Comparison of ENCODE assay signal across 26 mouse cellular contexts in genomic region chr3:60506821-60507220, GRCm38 (mm10). TPM values are rescaled to one million over a fixed set of nuclear protein-coding genes. Genes with fewer than 3 reads are reported as not detected.
DNase-seq lines count a peak whose midpoint lies in the region; ATAC-seq and TF ChIP-seq lines count a peak whose summit lies in the region.
"Had no signal": no experiment of that assay in that cellular context is flagged by ENCODE, and none has a peak within 500 bp of the region (broad histone marks: within the 10 kb centered on the region; RNA-seq: fewer than 3 reads in every experiment).

No protein-coding gene starts in this region.

- intact Hi-C loops in heart, adult 2 months (cut with DNase I) = no loop called here

- H3K36me3 ChIP-seq in heart, adult 2 months (ENCODE audit: control insufficient read depth, insufficient read depth, low read length) = peaks cover 58% of the 10 kb centered on the region
- H3K36me3 ChIP-seq in liver, embryonic 13.5 days = peaks cover 3% of the 10 kb centered on the region; the same call in 1 of the 2 replicates
- H3K36me3 ChIP-seq in G1E (replicated peaks) (peaks cover 44% of the 10 kb centered on the region), macrophage (ENCODE audit: inconsistent target) (no peaks in the 10 kb centered on the region)
- no peaks in the 10 kb centered on the region for H3K36me3 ChIP-seq in forebrain, embryonic 16.5 days (ENCODE audit: control insufficient read depth, insufficient read depth)
- H3K36me3 ChIP-seq: embryonic facial prominence, embryonic 12.5 days; embryonic facial prominence, embryonic 15.5 days had no signal

- H3K27me3 ChIP-seq in heart, adult 2 months (ENCODE audit: control insufficient read depth, insufficient read depth, low read length) = no peaks in the 10 kb centered on the region
- H3K27me3 ChIP-seq in liver, embryonic 13.5 days = no peaks in the 10 kb centered on the region
- H3K27me3 ChIP-seq in G1E (ENCODE audit: insufficient read depth, low read length) = no peaks in the 10 kb centered on the region
- H3K27me3 ChIP-seq in forebrain, embryonic 16.5 days (replicated peaks; ENCODE audit: control insufficient read depth, insufficient read depth, low read length) = no peaks in the 10 kb centered on the region
- H3K27me3 ChIP-seq: embryonic facial prominence, embryonic 12.5 days; embryonic facial prominence, embryonic 15.5 days; Patski had no signal

- H3K4me3 ChIP-seq in heart, adult 2 months = no peak overlapping the region
- no peak overlapping the region for H3K4me3 ChIP-seq in liver, embryonic 13.5 days (replicated peaks)
- H3K4me3 ChIP-seq in G1E (ENCODE audit: low read depth, low read length) (peak overlapping the region; percentile 30; the same call in 1 of the 2 replicates), macrophage (ENCODE audit: inconsistent target) (no peak overlapping the region)
- no peak overlapping the region for H3K4me3 ChIP-seq in forebrain, embryonic 16.5 days (replicated peaks; ENCODE audit: low read length)
- H3K4me3 ChIP-seq: embryonic facial prominence, embryonic 12.5 days; embryonic facial prominence, embryonic 15.5 days had no signal

- DNase-seq in heart, adult 2 months = no peak
- no peak for DNase-seq in heart, adult 9 months (ENCODE audit: low spot score in 2 of 2)
- no peak for DNase-seq in liver, embryonic 13.5 days
- DNase-seq in liver (no peak), G1E (ENCODE audit: low spot score) (no peak)
- DNase-seq: adrenal gland, postnatal 10 days; adrenal gland, postnatal 36 days; cerebellum, adult 11 months; cerebellum, adult 2 months; cerebellum, adult 9-11 months; cerebellum, postnatal 25 days; gastrocnemius, postnatal 10 days; heart, adult 18-20 months; heart, postnatal 36 days had no signal

- H3K79me2 ChIP-seq in heart, adult 2 months (replicated peaks; ENCODE audit: control insufficient read depth, insufficient read depth, low read length) = peaks cover 12% of the 10 kb centered on the region
- H3K79me2 ChIP-seq in macrophage (ENCODE audit: inconsistent target) = peaks cover 100% of the 10 kb centered on the region

- peak overlapping the region; percentile 6; the same call in 1 of the 2 replicates for H3K27ac ChIP-seq in heart, adult 2 months
- H3K27ac ChIP-seq in liver, embryonic 13.5 days = no peak overlapping the region
- peak overlapping the region; percentile 4; the same call in 1 of the 2 replicates for H3K27ac ChIP-seq in macrophage
- H3K27ac ChIP-seq in forebrain, embryonic 16.5 days (ENCODE audit: low read length) = no peak overlapping the region
- H3K27ac ChIP-seq: embryonic facial prominence, embryonic 12.5 days; embryonic facial prominence, embryonic 15.5 days; hindbrain, embryonic 14.5 days; hindbrain, postnatal 0 days had no signal

- TF ChIP-seq EP300 in heart, adult 2 months (IDR thresholded peaks at IDR 0.05; ENCODE audit: insufficient read depth, low read depth, low read length) = no peak

- no peaks in the 10 kb centered on the region for H3K9me3 ChIP-seq in liver, embryonic 13.5 days (replicated peaks)
- H3K9me3 ChIP-seq in G1E (replicated peaks) = no peaks in the 10 kb centered on the region
- no peaks in the 10 kb centered on the region for H3K9me3 ChIP-seq in forebrain, embryonic 16.5 days (ENCODE audit: control insufficient read depth, low read length)
- H3K9me3 ChIP-seq: embryonic facial prominence, embryonic 12.5 days; embryonic facial prominence, embryonic 15.5 days had no signal

- TF ChIP-seq CTCF in heart, adult 2 months (IDR thresholded peaks at IDR 0.05) = no peak
- TF ChIP-seq CTCF in G1E (IDR thresholded peaks at IDR 0.05; ENCODE audit: low read depth, low read length) = no peak

- no peak overlapping the region for H3K9ac ChIP-seq in heart, adult 2 months (ENCODE audit: low read depth, low read length)
- H3K9ac ChIP-seq in liver, embryonic 13.5 days = peak overlapping the region; percentile 20; the same call in 1 of the 2 replicates
- H3K9ac ChIP-seq in forebrain, embryonic 16.5 days (replicated peaks; ENCODE audit: low read depth, low read length) = no peak overlapping the region
- H3K9ac ChIP-seq: embryonic facial prominence, embryonic 12.5 days; embryonic facial prominence, embryonic 15.5 days; hindbrain, embryonic 14.5 days had no signal

- no peak for ATAC-seq in liver, embryonic 13.5 days (ENCODE audit: low read depth)
- no peak for ATAC-seq in G1E (ENCODE audit: extremely low read depth, insufficient number of reproducible peaks, low FRiP score, poor library complexity, severe bottlenecking)
- no peak for ATAC-seq in forebrain, embryonic 16.5 days
- ATAC-seq: CD4-positive, CD25-positive, alpha-beta regulatory T cell, adult 4 months; forebrain, embryonic 14.5 days; hindbrain, postnatal 0 days; inflammation-experienced regulatory T-cells, adult 6 months; intestine, embryonic 16.5 days; Patski had no signal

- H3K4me1 ChIP-seq in heart, adult 2 months (ENCODE audit: control insufficient read depth, insufficient read depth, low read length) = peaks cover 35% of the 10 kb centered on the region
- peaks cover 79% of the 10 kb centered on the region for H3K4me1 ChIP-seq in liver, embryonic 13.5 days (replicated peaks)
- H3K4me1 ChIP-seq in G1E (ENCODE audit: insufficient read depth, low read depth, low read length) = peaks cover 73% of the 10 kb centered on the region
- peaks cover 19% of the 10 kb centered on the region for H3K4me1 ChIP-seq in forebrain, embryonic 16.5 days (replicated peaks; ENCODE audit: control insufficient read depth, insufficient read depth, low read length)

- H3K4me2 ChIP-seq in liver, embryonic 13.5 days = no peak overlapping the region
- no peak overlapping the region for H3K4me2 ChIP-seq in forebrain, embryonic 16.5 days (ENCODE audit: low read length)
- H3K4me2 ChIP-seq: embryonic facial prominence, embryonic 12.5 days; embryonic facial prominence, embryonic 15.5 days; heart, embryonic 11.5 days; hindbrain, embryonic 14.5 days had no signal

- WGBS in heart, adult 2 months = 74% methylated on average over 5 of the region's 5 CpGs
- WGBS in liver, embryonic 13.5 days (ENCODE audit: insufficient replicate concordance) = 70% methylated on average over 5 of the region's 5 CpGs
- 80% methylated on average over 5 of the region's 5 CpGs for WGBS in macrophage (ENCODE audit: missing documents)
- 93% methylated on average over 5 of the region's 5 CpGs for WGBS in forebrain, embryonic 16.5 days

- TF ChIP-seq POLR2A in heart, adult 2 months (IDR thresholded peaks at IDR 0.05; ENCODE audit: insufficient read depth, low read depth, low read length) = no peak

RNA-seq across cellular contexts. Expression of gene Mbnl1, which starts 34.2 kb away (rescaled TPM):
- 100 to 1,000 TPM; 215 to 237 TPM for total RNA-seq in heart, adult 2 months (2021)
- polyA plus RNA-seq in heart, adult 2 months (2012; rRNA removed) = 55.8 and 79.7 TPM in 2 replicates
- polyA plus RNA-seq in liver, embryonic 13.5 days (2015; fragmentation: Nextera tagmentation; extraction: Ambion mirVana) = 123 and 153 TPM in 2 replicates
- total RNA-seq in G1E (2014; fragmentation: Nextera tagmentation) = 879 and 928 TPM in 2 replicates
- 680 and 689 TPM in 2 replicates for total RNA-seq in G1E (2017)
- polyA plus RNA-seq in G1E (2012) = 115 and 131 TPM in 2 replicates
- total RNA-seq in macrophage (2018; cell fraction: chromatin; rRNA removed) = 1,000 to 10,000 TPM in 15 of 26 experiments, 100 to 1,000 TPM in 10, 10 to 100 TPM in 1; 83.6 to 1,534 (median 1,127) TPM
- 100 to 1,000 TPM; 334 to 648 (median 462) TPM for total RNA-seq in macrophage (2018; cell fraction: cytosol; rRNA removed)
- total RNA-seq in macrophage (2018; cell fraction: nucleus; rRNA removed) = 1,000 to 10,000 TPM in 11 of 26 experiments, 100 to 1,000 TPM in 15; 271 to 1,882 (median 927) TPM
- 311 to 412 TPM (median 370 TPM) in 3 replicates for polyA plus RNA-seq in macrophage (2018)
- polyA plus RNA-seq in forebrain, embryonic 16.5 days (2015; fragmentation: Nextera tagmentation; extraction: Ambion mirVana) = 47.0 and 52.0 TPM in 2 replicates

Comparison
In these comparisons a context has a peak if more than half of its experiments do, and no peak if none do; other contexts are left out.
1. H3K27ac ChIP-seq: peak in heart, adult 2 months (single experiment) and macrophage (single experiment); none in liver, embryonic 13.5 days (single experiment) and forebrain, embryonic 16.5 days (single experiment).